Mouse (Mus musculus): ENCODE measurements around the gene 5730522E02Rik. TPM values are rescaled to one million over a fixed set of nuclear protein-coding genes. Genes with fewer than 3 reads are reported as not detected.

Gene 5730522E02Rik
- polyA plus RNA-seq, 1 experiment from 2014 or later, result 14.6 TPM

DNA sequence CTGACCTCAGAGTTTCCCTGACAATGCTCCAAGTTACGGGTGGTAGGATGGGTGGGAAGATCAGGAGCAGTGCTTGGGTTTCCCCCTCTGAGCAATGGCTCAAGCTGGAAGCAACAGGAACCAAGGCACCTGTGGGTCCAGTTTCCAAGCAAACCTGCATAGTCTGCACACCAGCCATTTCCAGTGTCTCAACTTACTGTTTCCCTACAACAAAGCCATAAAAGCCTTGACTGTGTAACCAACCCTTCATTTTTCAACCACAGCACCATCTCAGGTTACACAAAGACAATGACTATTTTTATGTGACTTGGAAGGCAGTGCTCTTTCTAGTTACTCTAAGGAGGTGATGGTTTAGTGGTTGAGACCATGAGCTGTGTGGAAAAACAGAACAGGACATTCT, 530.7 kb downstream of the 5730522E02Rik start:
- no peak overlapping the region for H3K4me2 ChIP-seq (ENCODE audit: low read length)
- ATAC-seq (no peak), DNase-seq (ENCODE audit: low spot score) (no peak)
- no peaks in the 10 kb centered on the region for H3K36me3 ChIP-seq (ENCODE audit: control insufficient read depth, insufficient read depth, low read length)
- no peak overlapping the region for H3K27ac ChIP-seq (ENCODE audit: low read depth, low read length)
- H3K4me1 ChIP-seq (ENCODE audit: control insufficient read depth, insufficient read depth, low read length), result no peaks in the 10 kb centered on the region
- no peak overlapping the region for H3K9ac ChIP-seq (ENCODE audit: low read length)
- no peak overlapping the region for H3K4me3 ChIP-seq (ENCODE audit: low read depth, low read length)
- H3K27me3 ChIP-seq (replicated peaks; ENCODE audit: control insufficient read depth, insufficient read depth, low read length), result no peaks in the 10 kb centered on the region
- no peaks in the 10 kb centered on the region for H3K9me3 ChIP-seq (replicated peaks; ENCODE audit: control insufficient read depth, low read length)
- 87% methylated on average over 1 of the region's 1 CpGs for WGBS

DNA sequence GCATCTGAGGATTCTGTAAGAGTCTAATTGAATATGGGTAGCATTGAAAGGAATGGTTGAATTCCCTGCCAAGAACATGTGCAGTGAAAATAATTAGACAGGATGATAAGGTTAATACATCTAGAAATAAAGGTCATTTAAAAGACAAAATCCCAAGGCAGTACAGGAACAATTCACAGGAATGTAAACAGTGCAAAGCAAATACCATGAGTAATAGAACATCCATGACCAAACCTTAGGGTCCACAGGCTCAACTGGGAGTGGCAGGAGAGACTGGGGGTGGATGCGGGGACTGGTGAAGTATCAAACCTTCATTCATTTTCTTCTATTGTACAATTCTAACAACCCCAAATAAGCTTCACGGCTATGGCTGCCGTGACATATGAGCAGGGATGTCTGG, 536.4 kb downstream of the 5730522E02Rik start:
- DNase-seq (ENCODE audit: low spot score) (no peak), ATAC-seq (no peak)
- Histone ChIP-seq H3K4me2 (ENCODE audit: low read length) (no peak overlapping the region), H3K4me1 (ENCODE audit: control insufficient read depth, insufficient read depth, low read length) (no peaks in the 10 kb centered on the region), H3K9ac (ENCODE audit: low read length) (no peak overlapping the region), H3K4me3 (ENCODE audit: low read depth, low read length) (no peak overlapping the region), H3K27ac (ENCODE audit: low read depth, low read length) (no peak overlapping the region), H3K27me3 (replicated peaks; ENCODE audit: control insufficient read depth, insufficient read depth, low read length) (no peaks in the 10 kb centered on the region), H3K36me3 (ENCODE audit: control insufficient read depth, insufficient read depth, low read length) (no peaks in the 10 kb centered on the region), H3K9me3 (replicated peaks; ENCODE audit: control insufficient read depth, low read length) (no peaks in the 10 kb centered on the region)
- 84% methylated on average over 3 of the region's 3 CpGs for WGBS

DNA sequence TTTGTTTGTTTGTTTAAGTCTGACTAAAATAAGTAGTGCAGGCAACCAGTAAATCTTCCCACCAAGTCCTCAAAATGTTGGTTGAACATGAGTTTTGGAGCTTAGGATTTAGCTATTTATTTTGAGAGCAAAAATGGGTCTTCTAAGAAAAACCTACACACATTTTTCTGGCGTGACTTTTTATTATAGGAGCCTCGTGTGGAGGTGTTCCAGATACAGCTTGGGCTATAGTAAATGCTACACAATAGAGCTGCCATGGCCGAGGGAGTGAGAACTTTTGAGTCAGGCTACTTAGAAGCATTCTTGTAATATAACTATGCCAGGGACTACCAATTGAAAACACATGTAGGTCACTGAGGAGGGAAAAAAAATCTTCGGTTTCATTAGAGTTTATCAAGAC, 540.5 kb downstream of the 5730522E02Rik start:
- no peaks in the 10 kb centered on the region for H3K36me3 ChIP-seq (ENCODE audit: control insufficient read depth, insufficient read depth, low read length)
- H3K4me1 ChIP-seq (ENCODE audit: control insufficient read depth, insufficient read depth, low read length), result no peaks in the 10 kb centered on the region
- H3K9ac ChIP-seq (ENCODE audit: low read length), result no peak overlapping the region
- no peak for DNase-seq (ENCODE audit: low spot score)
- 72% methylated on average over 4 of the region's 4 CpGs for WGBS
- H3K9me3 ChIP-seq (replicated peaks; ENCODE audit: control insufficient read depth, low read length), result no peaks in the 10 kb centered on the region
- no peak overlapping the region for H3K4me3 ChIP-seq (ENCODE audit: low read depth, low read length)
- H3K4me2 ChIP-seq (ENCODE audit: low read length), result no peak overlapping the region
- H3K27me3 ChIP-seq (replicated peaks; ENCODE audit: control insufficient read depth, insufficient read depth, low read length), result no peaks in the 10 kb centered on the region
- H3K27ac ChIP-seq (ENCODE audit: low read depth, low read length), result no peak overlapping the region
- no peak for ATAC-seq

DNA sequence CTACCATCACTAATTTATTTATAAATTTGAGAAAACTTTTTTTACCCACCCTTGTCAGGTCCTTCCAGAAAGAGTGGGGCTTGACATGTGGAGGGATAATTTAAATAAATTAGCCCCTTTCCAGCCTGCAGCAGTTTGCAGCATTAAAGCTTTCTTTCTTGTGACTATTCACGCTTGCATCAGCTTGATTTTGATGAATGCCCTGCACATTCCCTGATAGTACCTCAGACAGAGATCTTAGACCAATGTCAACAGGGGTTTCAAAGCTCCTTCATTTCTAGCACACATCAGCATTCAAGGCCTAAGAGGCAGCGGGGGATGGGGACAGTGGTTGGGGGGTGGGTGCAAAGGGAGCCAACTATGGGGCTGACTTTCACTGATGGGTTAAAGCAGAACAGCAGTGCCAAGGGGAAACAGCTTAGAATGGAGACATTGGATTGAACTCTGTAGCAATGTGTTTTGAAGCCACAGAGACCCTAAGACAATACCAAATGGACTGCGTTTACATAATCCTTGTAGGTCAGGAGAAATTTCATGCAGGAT, 545.9 kb downstream of the 5730522E02Rik start:
- WGBS, result 37% methylated on average over 3 of the region's 3 CpGs
- Histone ChIP-seq H3K9ac (ENCODE audit: low read length) (no peak overlapping the region), H3K4me2 (ENCODE audit: low read length) (no peak overlapping the region), H3K27ac (ENCODE audit: low read depth, low read length) (no peak overlapping the region), H3K4me1 (ENCODE audit: control insufficient read depth, insufficient read depth, low read length) (no peaks in the 10 kb centered on the region), H3K36me3 (ENCODE audit: control insufficient read depth, insufficient read depth, low read length) (no peaks in the 10 kb centered on the region), H3K4me3 (ENCODE audit: low read depth, low read length) (no peak overlapping the region), H3K9me3 (replicated peaks; ENCODE audit: control insufficient read depth, low read length) (no peaks in the 10 kb centered on the region), H3K27me3 (replicated peaks; ENCODE audit: control insufficient read depth, insufficient read depth, low read length) (no peaks in the 10 kb centered on the region)
- no peak for DNase-seq (ENCODE audit: low spot score)
- ATAC-seq, result peak; percentile 32

DNA sequence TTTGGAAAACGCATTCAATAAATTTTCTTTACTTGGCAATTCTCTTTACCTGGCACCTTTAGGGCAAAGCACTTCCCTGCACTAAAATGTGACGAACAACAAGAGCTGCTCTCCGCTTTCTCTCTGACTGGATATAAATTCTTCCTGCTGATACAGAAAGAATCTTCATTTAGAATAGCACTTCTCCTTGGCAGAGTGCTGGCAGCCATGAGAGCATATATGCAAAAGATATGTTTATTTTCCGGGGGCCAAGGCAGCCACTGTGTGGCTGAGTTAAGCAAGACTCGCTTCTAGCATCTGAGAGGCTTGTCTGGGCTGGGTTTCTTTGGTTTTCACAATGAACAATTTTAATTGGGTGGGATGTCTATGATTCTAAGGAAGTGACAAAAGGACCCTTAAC, 564.3 kb downstream of the 5730522E02Rik start:
- H3K27ac ChIP-seq (ENCODE audit: low read depth, low read length), result no peak overlapping the region
- DNase-seq (ENCODE audit: low spot score), result peak; percentile 48
- peaks cover 13% of the 10 kb centered on the region for H3K4me1 ChIP-seq (ENCODE audit: control insufficient read depth, insufficient read depth, low read length)
- ATAC-seq, result no peak; the same call in 1 of the 2 replicates
- 58% methylated on average over 5 of the region's 5 CpGs for WGBS
- no peaks in the 10 kb centered on the region for H3K36me3 ChIP-seq (ENCODE audit: control insufficient read depth, insufficient read depth, low read length)
- H3K4me2 ChIP-seq (ENCODE audit: low read length), result no peak overlapping the region
- no peak overlapping the region for H3K4me3 ChIP-seq (ENCODE audit: low read depth, low read length)
- H3K9ac ChIP-seq (ENCODE audit: low read length), result no peak overlapping the region
- no peaks in the 10 kb centered on the region for H3K9me3 ChIP-seq (replicated peaks; ENCODE audit: control insufficient read depth, low read length)
- no peaks in the 10 kb centered on the region for H3K27me3 ChIP-seq (replicated peaks; ENCODE audit: control insufficient read depth, insufficient read depth, low read length)

DNA sequence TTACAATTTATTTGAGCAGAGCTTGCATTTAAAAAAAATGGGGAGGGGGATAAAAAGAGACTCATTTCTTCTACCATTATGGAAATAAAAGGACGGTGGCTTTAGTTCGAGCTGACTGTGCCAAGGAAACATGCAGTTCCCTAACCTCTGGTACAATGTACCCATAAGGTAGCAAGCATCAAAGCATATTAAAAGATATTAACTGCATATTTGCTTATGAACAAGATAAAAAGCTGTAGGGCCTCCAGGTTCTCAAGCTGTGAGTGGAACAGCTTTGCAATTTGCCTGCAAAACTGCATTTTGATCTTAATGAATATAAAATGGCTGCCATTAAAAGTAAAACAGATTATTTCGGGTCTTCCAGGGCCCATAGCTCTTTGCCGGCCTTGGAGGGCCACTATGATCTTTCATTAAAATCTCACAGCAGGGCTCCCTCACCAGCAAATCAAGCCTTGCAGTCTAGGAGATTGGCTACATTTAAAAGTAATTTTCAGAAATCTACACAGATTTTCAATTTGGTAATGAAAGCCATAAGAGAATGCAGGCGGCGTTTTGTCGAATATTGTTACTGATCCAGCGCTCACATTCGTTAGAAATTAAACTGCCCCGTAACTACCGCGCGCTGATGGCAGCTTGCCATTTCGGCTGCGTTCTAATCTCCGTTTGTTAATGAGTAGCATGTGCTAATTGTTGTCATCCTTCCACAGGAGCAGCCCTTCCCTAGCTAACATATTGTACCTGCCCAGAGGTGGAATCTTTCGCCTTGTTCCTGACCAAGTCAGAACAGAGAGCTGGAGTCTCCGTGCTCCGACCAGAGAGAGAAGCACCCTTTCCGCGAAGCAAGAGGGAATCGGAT, 565.6 kb downstream of the 5730522E02Rik start:
- peak; percentile 75 for DNase-seq (ENCODE audit: low spot score)
- peak overlapping the region; percentile 11; the same call in 1 of the 2 replicates for H3K4me3 ChIP-seq (ENCODE audit: low read depth, low read length)
- ATAC-seq, result peak; percentile 65

DNA sequence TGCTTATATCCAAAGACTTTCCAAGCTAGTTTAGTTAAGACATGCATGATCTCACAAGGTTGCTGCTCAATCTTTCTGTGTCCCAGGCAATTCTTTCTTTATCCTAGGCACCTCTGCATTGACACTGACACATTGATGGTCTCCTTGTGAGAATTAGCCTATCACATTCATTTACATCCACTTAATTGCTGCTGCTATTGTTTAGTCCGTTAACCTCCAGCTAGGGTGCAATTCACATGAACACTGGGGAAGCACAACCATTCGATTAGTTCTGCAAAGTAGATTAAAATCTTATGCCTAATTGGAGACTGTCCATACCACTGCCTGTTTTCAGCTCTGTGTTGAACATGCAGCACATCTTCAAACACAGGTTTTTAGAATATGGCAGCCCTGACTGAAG, 603.7 kb downstream of the 5730522E02Rik start:
- H3K4me2 ChIP-seq (ENCODE audit: low read length), result no peak overlapping the region
- no peak overlapping the region for H3K27ac ChIP-seq (ENCODE audit: low read depth, low read length)
- no peak for DNase-seq (ENCODE audit: low spot score)
- no peak overlapping the region for H3K4me3 ChIP-seq (ENCODE audit: low read depth, low read length)
- WGBS, result 7% methylated on average over 2 of the region's 2 CpGs
- no peaks in the 10 kb centered on the region for H3K9me3 ChIP-seq (replicated peaks; ENCODE audit: control insufficient read depth, low read length)
- no peak overlapping the region for H3K9ac ChIP-seq (ENCODE audit: low read length)
- no peaks in the 10 kb centered on the region for H3K36me3 ChIP-seq (ENCODE audit: control insufficient read depth, insufficient read depth, low read length)
- 0 out of 2 replicates have a peak, but pooled peaks have one; percentile 20 for ATAC-seq
- H3K27me3 ChIP-seq (replicated peaks; ENCODE audit: control insufficient read depth, insufficient read depth, low read length), result no peaks in the 10 kb centered on the region
- H3K4me1 ChIP-seq (ENCODE audit: control insufficient read depth, insufficient read depth, low read length), result peaks cover 4% of the 10 kb centered on the region; the same call in 1 of the 2 replicates

More for the DNA sequence above, 565.6 kb downstream of the 5730522E02Rik start:
- peaks cover 13% of the 10 kb centered on the region for H3K4me1 ChIP-seq (ENCODE audit: control insufficient read depth, insufficient read depth, low read length)
- peak overlapping the region; percentile 47 for H3K4me2 ChIP-seq (ENCODE audit: low read length)
- no peaks in the 10 kb centered on the region for H3K9me3 ChIP-seq (replicated peaks; ENCODE audit: control insufficient read depth, low read length)
- no peak overlapping the region for H3K27ac ChIP-seq (ENCODE audit: low read depth, low read length)
- 27% methylated on average over 22 of the region's 22 CpGs for WGBS
- no peaks in the 10 kb centered on the region for H3K36me3 ChIP-seq (ENCODE audit: control insufficient read depth, insufficient read depth, low read length)
- no peaks in the 10 kb centered on the region for H3K27me3 ChIP-seq (replicated peaks; ENCODE audit: control insufficient read depth, insufficient read depth, low read length)
- peak overlapping the region; percentile 53; the same call in 1 of the 2 replicates for H3K9ac ChIP-seq (ENCODE audit: low read length)

DNA sequence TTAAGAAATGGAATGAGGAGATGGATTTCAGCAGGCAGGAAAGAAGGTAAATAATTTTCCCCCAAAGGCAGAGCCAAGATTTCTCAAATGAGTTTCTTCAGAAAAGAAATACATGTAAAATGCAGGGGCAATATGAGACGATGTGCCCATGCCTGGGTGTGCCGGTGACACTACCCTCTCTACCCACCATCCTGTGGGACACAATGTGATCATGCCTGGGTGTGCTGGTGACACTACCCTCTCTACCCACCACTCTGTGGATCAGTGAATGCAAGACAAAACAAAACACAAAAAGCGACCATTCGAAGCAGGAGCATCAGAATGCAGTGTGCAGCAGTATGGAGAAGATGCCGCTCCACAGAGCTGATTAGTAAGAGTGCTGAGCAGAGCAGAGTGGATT, 610.5 kb downstream of the 5730522E02Rik start:
- Histone ChIP-seq H3K4me1 (ENCODE audit: control insufficient read depth, insufficient read depth, low read length) (no peaks in the 10 kb centered on the region), H3K4me2 (ENCODE audit: low read length) (no peak overlapping the region), H3K9me3 (replicated peaks; ENCODE audit: control insufficient read depth, low read length) (no peaks in the 10 kb centered on the region), H3K4me3 (ENCODE audit: low read depth, low read length) (no peak overlapping the region), H3K9ac (ENCODE audit: low read length) (no peak overlapping the region), H3K36me3 (ENCODE audit: control insufficient read depth, insufficient read depth, low read length) (no peaks in the 10 kb centered on the region), H3K27me3 (replicated peaks; ENCODE audit: control insufficient read depth, insufficient read depth, low read length) (no peaks in the 10 kb centered on the region), H3K27ac (ENCODE audit: low read depth, low read length) (no peak overlapping the region)
- no peak for DNase-seq (ENCODE audit: low spot score)
- 63% methylated on average over 5 of the region's 5 CpGs for WGBS
- no peak; the same call in 1 of the 2 replicates for ATAC-seq

DNA sequence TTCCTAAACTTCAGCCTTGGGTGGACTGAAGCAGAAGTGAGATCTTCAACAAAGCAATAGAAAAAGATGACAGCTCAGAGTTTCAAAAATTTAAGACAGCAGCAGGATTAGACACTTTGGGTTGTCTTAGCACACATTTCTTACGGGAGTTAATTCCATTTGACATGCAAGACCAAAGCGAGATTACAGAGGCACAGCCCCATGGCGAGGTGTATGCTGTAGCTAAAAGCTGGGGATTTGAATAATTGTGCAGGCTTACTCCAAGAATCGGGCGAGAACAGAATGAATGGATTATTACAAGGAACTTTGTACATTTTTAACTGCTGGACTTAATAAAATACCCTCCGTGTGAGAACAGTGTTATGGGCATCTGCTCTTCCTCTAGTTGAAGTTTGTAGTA, 615.3 kb downstream of the 5730522E02Rik start:
- WGBS, result 25% methylated on average over 6 of the region's 6 CpGs
- DNase-seq (ENCODE audit: low spot score) (no peak), ATAC-seq (no peak)
- no peaks in the 10 kb centered on the region for H3K36me3 ChIP-seq (ENCODE audit: control insufficient read depth, insufficient read depth, low read length)
- no peak overlapping the region for H3K4me2 ChIP-seq (ENCODE audit: low read length)
- H3K27me3 ChIP-seq (replicated peaks; ENCODE audit: control insufficient read depth, insufficient read depth, low read length), result no peaks in the 10 kb centered on the region
- H3K27ac ChIP-seq (ENCODE audit: low read depth, low read length), result no peak overlapping the region
- H3K4me1 ChIP-seq (ENCODE audit: control insufficient read depth, insufficient read depth, low read length), result peaks cover 4% of the 10 kb centered on the region; the same call in 1 of the 2 replicates
- no peak overlapping the region for H3K4me3 ChIP-seq (ENCODE audit: low read depth, low read length)
- no peaks in the 10 kb centered on the region for H3K9me3 ChIP-seq (replicated peaks; ENCODE audit: control insufficient read depth, low read length)
- no peak overlapping the region for H3K9ac ChIP-seq (ENCODE audit: low read length)

Measured in forebrain, embryonic 14.5 days (tissue).